Mouse (Mus musculus): ENCODE results near the gene Elmo2.

DNA sequence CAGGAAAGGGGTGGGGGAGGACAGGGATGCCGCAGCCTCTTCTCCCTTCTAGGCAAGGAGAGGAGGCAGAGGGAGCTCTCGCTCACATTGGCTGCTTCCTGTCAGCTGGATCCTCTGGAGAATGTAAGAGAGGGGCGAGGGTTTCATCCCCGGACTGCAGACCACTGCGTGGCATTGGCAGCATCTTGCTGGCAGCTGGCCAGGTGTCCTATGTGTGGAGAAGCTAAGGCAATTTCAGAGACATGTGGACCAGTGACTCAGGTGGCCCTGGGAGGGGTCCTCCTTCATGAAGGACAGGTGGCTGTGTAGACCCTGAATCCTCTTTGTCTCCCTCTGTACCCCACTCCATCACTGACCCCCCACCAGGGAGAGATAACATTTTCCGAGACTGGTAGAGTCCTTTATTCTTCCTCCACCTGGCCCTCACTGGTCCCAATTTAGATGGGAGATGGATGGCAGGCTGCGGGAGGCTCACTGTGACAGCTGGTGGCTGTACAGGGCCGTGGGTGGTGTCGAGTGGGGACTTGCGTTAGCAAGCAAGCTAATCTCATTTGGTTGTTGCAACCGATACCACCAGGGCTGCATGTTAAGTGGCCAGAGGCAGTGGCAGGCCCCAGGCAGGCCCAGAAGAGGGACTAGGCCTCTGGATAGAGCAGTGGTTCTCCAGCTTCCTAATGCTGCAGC lies 69.0 kb downstream of the Elmo2 start:
- TF ChIP-seq POLR2A (IDR thresholded peaks at IDR 0.05; ENCODE audit: borderline replicate concordance, extremely low read depth, low read depth, low read length) (no peak), CTCF (IDR thresholded peaks at IDR 0.05; ENCODE audit: insufficient read depth, low read length) (no peak)

All from lung, adult 2 months (tissue).